Mouse (Mus musculus): Measurements from ENCODE around the gene Poc1a. TPM values are rescaled to one million over a fixed set of nuclear protein-coding genes. Genes with fewer than 3 reads are reported as not detected.

The Poc1a gene
- polyA plus RNA-seq, 1 experiment: 7.6 TPM

DNA sequence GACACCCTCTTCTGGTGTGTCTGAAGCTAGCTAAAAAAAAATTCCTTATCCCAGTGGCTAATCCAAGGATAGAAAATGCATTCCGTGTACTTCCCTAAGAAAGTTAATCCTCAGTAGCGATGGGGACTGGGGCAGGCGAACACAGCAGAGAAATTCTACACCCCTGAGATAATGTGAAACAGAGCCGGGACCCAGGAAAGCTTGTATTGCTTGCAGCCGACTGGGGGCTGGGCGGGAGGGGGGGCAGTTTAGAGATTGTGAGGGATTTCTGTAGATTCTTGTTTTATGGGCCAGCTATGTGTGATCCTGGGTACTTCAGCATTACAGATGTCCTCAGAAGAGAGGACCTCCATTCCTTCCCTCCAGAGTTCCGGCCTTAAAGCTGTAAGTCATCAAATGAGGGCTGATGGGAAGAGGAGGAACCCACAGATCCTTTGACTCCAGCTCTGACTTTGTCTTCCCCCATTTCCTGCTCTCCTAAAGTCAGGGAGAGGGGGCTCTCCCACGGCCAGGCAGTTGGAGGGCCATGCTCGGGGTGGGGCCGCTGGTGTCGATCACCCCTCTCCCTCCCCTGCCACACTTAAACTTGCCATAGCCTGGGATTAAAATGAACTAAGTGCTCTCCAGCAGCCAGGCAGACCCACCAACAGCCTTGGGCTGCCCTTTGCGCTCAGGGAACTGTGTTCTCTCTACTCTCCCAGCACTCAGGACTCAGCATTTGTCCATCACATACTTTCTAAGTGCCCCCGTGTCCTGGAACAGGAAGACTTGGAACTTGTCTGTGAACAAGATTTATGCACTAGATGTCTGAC is 59.8 kb downstream of the Poc1a start:
- no peaks in the 10 kb centered on the region for H3K79me2 ChIP-seq (ENCODE audit: control insufficient read depth, insufficient read depth)
- H3K27me3 ChIP-seq (ENCODE audit: control insufficient read depth, insufficient read depth, insufficient read length): no peaks in the 10 kb centered on the region
- no peak overlapping the region for H3ac ChIP-seq (ENCODE audit: control insufficient read depth, insufficient read length)
- H3K36me3 ChIP-seq (ENCODE audit: control insufficient read depth, insufficient read depth): no peaks in the 10 kb centered on the region
- no peak overlapping the region for H3K4me2 ChIP-seq (ENCODE audit: low read depth)
- no peak overlapping the region for H3K4me3 ChIP-seq
- TF ChIP-seq CEBPB (IDR thresholded peaks at IDR 0.05; ENCODE audit: insufficient read depth, poor library complexity, severe bottlenecking): no peak

DNA sequence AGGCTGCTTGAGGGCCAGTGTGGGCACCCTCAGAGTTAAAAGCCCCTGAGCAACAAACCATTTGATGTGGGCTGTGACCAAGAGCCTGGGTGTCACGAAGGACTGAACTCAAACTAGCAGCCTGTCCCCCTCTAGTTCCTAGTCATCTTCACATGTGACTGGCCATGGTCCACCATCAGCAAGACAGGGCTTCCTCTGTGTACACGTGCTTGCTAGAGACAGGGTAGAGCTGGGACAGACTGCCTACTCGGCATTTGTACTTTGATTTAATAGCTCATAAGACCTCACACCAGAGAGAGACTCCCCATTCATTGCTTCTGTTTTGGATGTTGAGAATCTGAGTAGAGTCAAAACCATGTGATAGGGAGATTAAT is 60.4 kb downstream of the Poc1a start:
- Histone ChIP-seq H3K4me2 (ENCODE audit: low read depth) (no peak overlapping the region), H3K79me2 (ENCODE audit: control insufficient read depth, insufficient read depth) (no peaks in the 10 kb centered on the region), H3ac (ENCODE audit: control insufficient read depth, insufficient read length) (no peak overlapping the region), H3K27me3 (ENCODE audit: control insufficient read depth, insufficient read depth, insufficient read length) (no peaks in the 10 kb centered on the region), H3K4me3 (no peak overlapping the region), H3K36me3 (ENCODE audit: control insufficient read depth, insufficient read depth) (no peaks in the 10 kb centered on the region)
- no peak for TF ChIP-seq TCF12 (IDR thresholded peaks at IDR 0.05; ENCODE audit: insufficient read depth, poor library complexity, severe bottlenecking)
- no peak for TF ChIP-seq REST (IDR thresholded peaks at IDR 0.05; ENCODE audit: insufficient read depth, insufficient read length)
- TF ChIP-seq TCF3 (IDR thresholded peaks at IDR 0.05; ENCODE audit: insufficient read length, low read depth): no peak
- no peak for TF ChIP-seq POLR2AphosphoS2 (IDR thresholded peaks at IDR 0.05; ENCODE audit: insufficient read length, low read depth)
- TF ChIP-seq USF1 (IDR thresholded peaks at IDR 0.05; ENCODE audit: low read depth): no peak
- no peak for TF ChIP-seq CEBPB (IDR thresholded peaks at IDR 0.05; ENCODE audit: insufficient read depth, poor library complexity, severe bottlenecking)
- TF ChIP-seq MYOG (IDR thresholded peaks at IDR 0.05; ENCODE audit: control insufficient read depth in 1 of 3, insufficient read depth in 1 of 3, insufficient read length in 2 of 3, low read depth in 2 of 3): no peak
- TF ChIP-seq MAX (IDR thresholded peaks at IDR 0.05; ENCODE audit: low read depth): no peak

DNA sequence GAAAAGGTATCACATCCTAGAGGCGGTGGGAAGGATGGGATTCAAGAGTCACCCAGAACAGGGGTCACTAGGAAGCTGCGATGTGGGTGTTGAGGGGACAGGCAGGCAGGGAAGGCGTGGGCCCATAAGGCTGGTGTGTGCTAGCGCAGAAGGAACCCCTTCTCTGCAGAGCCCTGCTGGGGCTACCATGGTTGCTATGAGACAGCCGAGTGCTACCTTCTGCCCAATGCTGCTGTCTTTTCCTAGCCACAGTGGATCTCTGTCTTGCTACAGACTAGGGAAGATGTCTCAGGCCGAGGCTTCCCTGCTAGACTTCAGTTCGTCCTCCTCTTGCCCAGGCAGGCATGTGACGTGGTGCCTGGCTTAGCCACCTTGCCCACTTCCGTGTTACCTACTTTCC is 61.7 kb downstream of the Poc1a start:
- Histone ChIP-seq H3K4me3 (no peak overlapping the region), H3K36me3 (ENCODE audit: control insufficient read depth, insufficient read depth) (no peaks in the 10 kb centered on the region), H3K4me2 (ENCODE audit: low read depth) (no peak overlapping the region), H3K79me2 (ENCODE audit: control insufficient read depth, insufficient read depth) (no peaks in the 10 kb centered on the region), H3K27me3 (ENCODE audit: control insufficient read depth, insufficient read depth, insufficient read length) (no peaks in the 10 kb centered on the region), H3ac (ENCODE audit: control insufficient read depth, insufficient read length) (no peak overlapping the region)
- no peak for TF ChIP-seq E2F4 (IDR thresholded peaks at IDR 0.05; ENCODE audit: insufficient read depth)
- no peak for TF ChIP-seq REST (IDR thresholded peaks at IDR 0.05; ENCODE audit: insufficient read depth, insufficient read length)
- TF ChIP-seq SRF (IDR thresholded peaks at IDR 0.05; ENCODE audit: control insufficient read depth, insufficient read length, low read depth): no peak
- TF ChIP-seq MYOG (IDR thresholded peaks at IDR 0.05; ENCODE audit: control insufficient read depth in 1 of 3, insufficient read depth in 1 of 3, insufficient read length in 2 of 3, low read depth in 2 of 3): no peak
- TF ChIP-seq MYOD1 (IDR thresholded peaks at IDR 0.05; ENCODE audit: control insufficient read depth in 1 of 3, insufficient read length in 2 of 3, low read depth in 2 of 3): no peak
- TF ChIP-seq POLR2AphosphoS2 (IDR thresholded peaks at IDR 0.05; ENCODE audit: insufficient read length, low read depth): no peak
- no peak for TF ChIP-seq TCF3 (IDR thresholded peaks at IDR 0.05; ENCODE audit: insufficient read length, low read depth)
- TF ChIP-seq CEBPB (IDR thresholded peaks at IDR 0.05; ENCODE audit: insufficient read depth, poor library complexity, severe bottlenecking): no peak

DNA sequence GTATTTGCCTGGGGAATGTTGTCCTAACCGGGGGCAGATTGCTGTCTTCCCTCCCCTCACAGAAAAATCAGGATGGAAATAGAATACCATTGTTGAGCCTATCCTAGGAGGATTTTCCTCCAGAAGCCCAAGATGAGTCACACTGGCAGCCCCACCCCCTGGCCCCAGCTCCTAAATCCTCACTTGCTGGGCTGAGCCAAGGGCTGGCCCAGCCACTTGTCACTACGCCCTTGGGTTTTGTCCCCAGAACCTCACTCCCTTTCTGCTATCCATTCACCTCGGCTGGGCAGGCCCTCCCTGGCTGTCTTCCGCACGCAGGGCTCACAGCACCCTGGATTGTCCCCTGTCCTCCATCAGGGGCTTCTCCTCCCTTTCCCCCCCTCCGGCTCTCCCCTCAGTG is 64.3 kb downstream of the Poc1a start:
- Histone ChIP-seq H3K27me3 (ENCODE audit: control insufficient read depth, insufficient read depth, insufficient read length) (no peaks in the 10 kb centered on the region), H3K4me3 (no peak overlapping the region), H3K79me2 (ENCODE audit: control insufficient read depth, insufficient read depth) (no peaks in the 10 kb centered on the region), H3ac (ENCODE audit: control insufficient read depth, insufficient read length) (no peak overlapping the region), H3K36me3 (ENCODE audit: control insufficient read depth, insufficient read depth) (no peaks in the 10 kb centered on the region), H3K4me2 (ENCODE audit: low read depth) (peak overlapping the region; percentile 68)
- no peak for TF ChIP-seq REST (IDR thresholded peaks at IDR 0.05; ENCODE audit: insufficient read depth, insufficient read length)
- TF ChIP-seq POLR2AphosphoS2 (IDR thresholded peaks at IDR 0.05; ENCODE audit: insufficient read length, low read depth): no peak
- TF ChIP-seq E2F4 (IDR thresholded peaks at IDR 0.05; ENCODE audit: insufficient read depth): no peak
- no peak for TF ChIP-seq MYOG (IDR thresholded peaks at IDR 0.05; ENCODE audit: control insufficient read depth in 1 of 3, insufficient read depth in 1 of 3, insufficient read length in 2 of 3, low read depth in 2 of 3)
- TF ChIP-seq CEBPB (IDR thresholded peaks at IDR 0.05; ENCODE audit: insufficient read depth, poor library complexity, severe bottlenecking): no peak
- TF ChIP-seq MYOD1 (IDR thresholded peaks at IDR 0.05; ENCODE audit: control insufficient read depth in 1 of 3, insufficient read length in 2 of 3, low read depth in 2 of 3): no peak
- no peak for TF ChIP-seq TCF3 (IDR thresholded peaks at IDR 0.05; ENCODE audit: insufficient read length, low read depth)
- TF ChIP-seq POLR2A (IDR thresholded peaks at IDR 0.05; ENCODE audit: insufficient read length, low read depth): peak; percentile 59

DNA sequence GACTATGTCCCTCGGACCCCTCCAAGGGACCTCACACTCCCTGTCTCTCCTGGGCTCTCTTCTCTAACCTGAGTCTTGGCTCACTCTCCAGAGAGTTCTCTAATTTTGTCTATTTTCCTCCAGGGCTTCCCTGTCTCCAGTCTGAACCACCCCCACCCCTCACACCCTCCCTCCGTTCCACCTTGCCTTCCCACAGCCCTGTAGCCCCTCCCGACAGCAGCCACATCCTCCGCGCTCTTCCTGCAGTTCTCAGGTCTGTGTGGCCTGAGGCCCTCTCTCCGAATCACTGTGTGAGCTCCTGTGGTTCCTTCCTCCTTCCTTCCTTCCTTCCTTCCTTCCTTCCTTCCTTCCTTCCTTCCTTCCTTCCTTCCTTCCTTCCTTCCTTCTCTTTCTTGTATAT is 64.8 kb downstream of the Poc1a start:
- Histone ChIP-seq H3K4me3 (no peak overlapping the region), H3K79me2 (ENCODE audit: control insufficient read depth, insufficient read depth) (no peaks in the 10 kb centered on the region), H3ac (ENCODE audit: control insufficient read depth, insufficient read length) (no peak overlapping the region), H3K36me3 (ENCODE audit: control insufficient read depth, insufficient read depth) (no peaks in the 10 kb centered on the region), H3K27me3 (ENCODE audit: control insufficient read depth, insufficient read depth, insufficient read length) (no peaks in the 10 kb centered on the region), H3K4me2 (ENCODE audit: low read depth) (peak overlapping the region; percentile 68)
- TF ChIP-seq CEBPB (IDR thresholded peaks at IDR 0.05; ENCODE audit: insufficient read depth, poor library complexity, severe bottlenecking) (no peak), MYOG (IDR thresholded peaks at IDR 0.05; ENCODE audit: control insufficient read depth in 1 of 3, insufficient read depth in 1 of 3, insufficient read length in 2 of 3, low read depth in 2 of 3) (no peak), USF1 (IDR thresholded peaks at IDR 0.05; ENCODE audit: low read depth) (no peak), E2F4 (IDR thresholded peaks at IDR 0.05; ENCODE audit: insufficient read depth) (no peak), REST (IDR thresholded peaks at IDR 0.05; ENCODE audit: insufficient read depth, insufficient read length) (no peak), MYOD1 (IDR thresholded peaks at IDR 0.05; ENCODE audit: control insufficient read depth in 1 of 3, insufficient read length in 2 of 3, low read depth in 2 of 3) (no peak), TCF12 (IDR thresholded peaks at IDR 0.05; ENCODE audit: insufficient read depth, poor library complexity, severe bottlenecking) (no peak)

Data from myocyte (in vitro differentiated cells).